Mouse (Mus musculus) embryonic facial prominence, embryonic 13.5 days (tissue): Measurements from ENCODE around the gene Eif5a. TPM values are rescaled to one million over a fixed set of nuclear protein-coding genes. Genes with fewer than 3 reads are reported as not detected.

ENCODE experiments used
- ATAC-seq: fragments of 200-750 bp; cut with Nextera tagmentation; 2 replicates; pipeline ENCODE4 v1.8.0; 2017; ENCODE audit warnings: low read depth; ENCODE audit not compliant: insufficient number of reproducible peaks, insufficient read depth, low FRiP score, low TSS enrichment
- H3K27ac ChIP-seq: fragments of 300-500 bp; sonication (generic); 2 replicates; pipeline ENCODE4 v1.5.1; 2015; ENCODE audit warnings: moderate library complexity, mild to moderate bottlenecking, inconsistent platforms
- H3K27me3 ChIP-seq: fragments of 300-500 bp; sonication (generic); 2 replicates; pipeline ENCODE4 v1.6.1; 2015; ENCODE audit warnings: mild to moderate bottlenecking, inconsistent platforms
- H3K36me3 ChIP-seq: fragments of 300-500 bp; sonication (generic); 2 replicates; pipeline ENCODE4 v1.6.1; 2015; ENCODE audit warnings: mild to moderate bottlenecking, inconsistent platforms
- H3K4me1 ChIP-seq: fragments of 300-500 bp; sonication (generic); 2 replicates; pipeline ENCODE4 v1.6.1; 2015; ENCODE audit warnings: inconsistent platforms
- H3K4me2 ChIP-seq: fragments of 300-500 bp; sonication (generic); 2 replicates; pipeline ENCODE4 v1.6.1; 2015; ENCODE audit warnings: moderate library complexity, mild to moderate bottlenecking, inconsistent platforms
- H3K4me3 ChIP-seq: fragments of 300-500 bp; sonication (generic); 2 replicates; pipeline ENCODE4 v1.5.1; 2015; ENCODE audit warnings: mild to moderate bottlenecking, inconsistent platforms
- H3K9ac ChIP-seq: fragments of 300-500 bp; sonication (generic); 2 replicates; pipeline ENCODE4 v1.6.1; 2015; ENCODE audit warnings: mild to moderate bottlenecking, inconsistent platforms
- H3K9me3 ChIP-seq: fragments of 300-500 bp; sonication (generic); 2 replicates; pipeline ENCODE4 v1.6.1; 2016; ENCODE audit warnings: inconsistent platforms
- WGBS: fragments of 180-500 bp; shearing (Covaris S2); methylation state at CpG from one replicate; pipeline ENCODE4 v1.1.7; 2015; ENCODE audit warnings: mixed read lengths; 5-methylcytosine and 5-hydroxymethylcytosine counted together
- polyA plus RNA-seq: library from polyadenylated mRNA; unstranded; fragments of >200 nt; fragmentation: Nextera tagmentation; extraction: Ambion mirVana; gene quantifications from 2 replicates; pipeline ENCODE4 v1.2.1, GENCODE M21; 2015

Gene Eif5a
- 1,558 and 1,689 TPM in 2 replicates for polyA plus RNA-seq

DNA sequence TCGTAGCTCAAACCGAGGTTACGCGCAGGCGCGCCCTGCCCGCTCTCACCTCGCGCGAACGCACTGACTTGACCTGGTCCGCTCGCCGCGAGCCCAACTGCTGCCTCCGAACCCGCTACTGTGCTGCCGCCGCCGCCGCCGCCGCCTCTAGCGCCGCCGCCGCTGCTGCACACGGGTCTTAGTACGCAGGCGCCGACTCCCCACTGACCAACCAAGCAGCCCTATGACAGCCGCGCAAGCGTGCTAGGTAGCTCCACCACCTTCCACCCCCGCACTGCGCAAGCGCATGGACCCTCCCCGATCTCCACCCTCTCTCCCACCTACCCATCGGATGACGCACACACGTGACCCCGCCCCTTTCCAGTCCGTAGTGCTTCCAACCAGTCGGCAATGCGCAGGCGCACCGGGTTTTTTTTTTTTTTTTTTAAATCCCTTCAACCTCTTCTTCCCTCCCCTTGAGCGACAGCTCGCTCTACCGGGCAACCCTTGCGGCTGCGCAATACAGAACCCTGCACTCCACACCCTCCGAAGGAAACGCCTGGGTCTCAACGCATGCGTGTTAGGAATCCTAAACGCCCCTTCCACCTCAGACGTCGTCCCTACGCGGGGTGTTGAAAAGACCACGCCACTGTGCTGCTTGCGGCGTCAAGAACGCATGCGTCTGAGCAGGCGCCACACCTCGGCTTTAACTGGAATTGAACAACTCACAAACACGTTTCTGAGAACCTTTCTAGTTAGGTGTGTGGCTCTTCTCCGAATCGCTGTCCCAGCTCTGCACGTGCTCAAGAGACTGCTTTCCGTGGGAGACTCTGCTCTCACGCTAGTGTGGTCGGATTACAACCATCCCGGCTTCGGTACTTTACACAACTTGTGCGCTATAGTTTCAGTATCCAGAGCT is at the start of gene Eif5a:
Gene Eif5a (minus strand): TSS at position 845 of the 898 bp plus-strand sequence.
- peak; percentile 96 for ATAC-seq
- Histone ChIP-seq H3K27ac (peak within 1 kb of the TSS; percentile 99), H3K36me3 (peaks cover 27% of the 10 kb centered on the region), H3K9me3 (no peaks in the 10 kb centered on the region), H3K9ac (peak within 1 kb of the TSS; percentile 97), H3K4me2 (peak within 1 kb of the TSS; percentile 68), H3K4me1 (peaks cover 26% of the 10 kb centered on the region), H3K27me3 (no peaks in the 10 kb centered on the region), H3K4me3 (peak within 1 kb of the TSS; percentile 92)
- under 1% methylated on average over 78 of the region's 78 CpGs for WGBS

DNA sequence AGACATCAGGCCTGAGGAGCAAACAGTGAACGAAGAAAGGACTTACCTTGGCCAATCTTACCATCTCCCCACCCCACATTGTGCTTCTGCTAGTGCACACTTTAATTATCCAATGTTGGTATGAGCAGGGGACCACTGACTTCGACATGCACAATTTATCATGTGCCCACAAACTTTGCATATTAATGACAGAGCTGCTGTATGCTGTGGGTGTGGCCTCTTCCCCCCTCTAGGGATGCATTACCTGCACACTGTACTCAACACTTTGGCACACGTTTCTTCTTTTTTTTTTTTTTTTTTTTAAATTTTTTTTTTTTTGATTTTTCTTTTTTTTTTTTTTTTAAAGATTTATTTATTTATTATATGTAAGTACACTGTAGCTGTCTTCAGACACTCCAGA is 49.0 kb upstream of the Eif5a start:
- H3K4me3 ChIP-seq, result no peak overlapping the region
- H3K9me3 ChIP-seq, result no peaks in the 10 kb centered on the region
- H3K36me3 ChIP-seq, result peaks cover 75% of the 10 kb centered on the region
- no peak overlapping the region for H3K4me2 ChIP-seq
- H3K9ac ChIP-seq, result no peak overlapping the region
- peaks cover 12% of the 10 kb centered on the region for H3K4me1 ChIP-seq
- WGBS, result 88% methylated on average over 3 of the region's 3 CpGs
- no peak overlapping the region for H3K27ac ChIP-seq
- ATAC-seq, result no peak
- peaks cover 26% of the 10 kb centered on the region for H3K27me3 ChIP-seq

DNA sequence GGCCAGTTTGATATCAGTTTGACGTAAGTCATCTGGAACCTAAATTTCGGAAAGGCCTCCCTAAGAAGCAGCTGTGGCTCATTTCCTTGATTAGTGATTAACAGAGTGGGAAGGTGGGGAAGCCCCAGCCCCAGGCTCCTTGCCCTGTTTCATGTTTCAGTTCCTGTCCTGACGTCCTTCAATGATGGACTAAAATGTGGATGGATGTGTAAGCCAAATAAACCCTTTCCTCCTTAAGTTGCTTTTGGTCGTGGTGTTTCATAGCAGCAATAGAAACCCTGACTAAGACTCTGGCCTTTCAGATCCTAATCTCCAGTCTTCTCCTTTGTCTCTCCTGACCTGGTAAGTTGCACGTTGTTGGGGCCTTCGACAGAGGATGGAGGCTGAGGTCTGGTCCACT is 48.5 kb upstream of the Eif5a start:
- peaks cover 69% of the 10 kb centered on the region for H3K36me3 ChIP-seq
- no peak overlapping the region for H3K27ac ChIP-seq
- no peak overlapping the region for H3K4me2 ChIP-seq
- H3K4me3 ChIP-seq, result no peak overlapping the region
- 64% methylated on average over 6 of the region's 6 CpGs for WGBS
- H3K27me3 ChIP-seq, result peaks cover 32% of the 10 kb centered on the region
- no peak for ATAC-seq
- H3K9me3 ChIP-seq, result no peaks in the 10 kb centered on the region
- H3K4me1 ChIP-seq, result peaks cover 15% of the 10 kb centered on the region
- H3K9ac ChIP-seq, result no peak overlapping the region

DNA sequence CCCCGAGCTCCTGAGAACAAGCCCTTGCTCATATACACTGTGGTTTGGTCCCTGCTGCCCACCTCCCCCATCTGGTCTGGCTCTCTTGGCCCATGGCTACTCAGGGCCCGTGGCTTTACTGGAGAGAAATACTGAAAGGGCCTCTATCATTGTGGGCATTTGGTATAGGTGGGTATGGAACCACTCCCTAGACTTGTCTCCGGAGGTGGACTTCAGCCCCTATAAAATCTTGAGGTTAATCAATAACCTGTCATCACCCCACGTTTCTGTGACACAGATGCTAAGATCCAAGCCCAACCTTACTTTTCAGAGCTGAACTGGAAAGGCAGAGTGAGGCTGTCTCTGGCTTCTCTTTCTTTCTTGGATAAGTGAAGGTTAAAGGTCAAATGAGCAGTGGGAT is 47.0 kb upstream of the Eif5a start:
- Histone ChIP-seq H3K9ac (no peak overlapping the region), H3K36me3 (peaks cover 55% of the 10 kb centered on the region), H3K4me2 (no peak overlapping the region), H3K4me1 (peaks cover 18% of the 10 kb centered on the region), H3K4me3 (no peak overlapping the region), H3K9me3 (no peaks in the 10 kb centered on the region), H3K27me3 (peaks cover 46% of the 10 kb centered on the region), H3K27ac (no peak overlapping the region)
- no peak for ATAC-seq
- 89% methylated on average over 4 of the region's 4 CpGs for WGBS

DNA sequence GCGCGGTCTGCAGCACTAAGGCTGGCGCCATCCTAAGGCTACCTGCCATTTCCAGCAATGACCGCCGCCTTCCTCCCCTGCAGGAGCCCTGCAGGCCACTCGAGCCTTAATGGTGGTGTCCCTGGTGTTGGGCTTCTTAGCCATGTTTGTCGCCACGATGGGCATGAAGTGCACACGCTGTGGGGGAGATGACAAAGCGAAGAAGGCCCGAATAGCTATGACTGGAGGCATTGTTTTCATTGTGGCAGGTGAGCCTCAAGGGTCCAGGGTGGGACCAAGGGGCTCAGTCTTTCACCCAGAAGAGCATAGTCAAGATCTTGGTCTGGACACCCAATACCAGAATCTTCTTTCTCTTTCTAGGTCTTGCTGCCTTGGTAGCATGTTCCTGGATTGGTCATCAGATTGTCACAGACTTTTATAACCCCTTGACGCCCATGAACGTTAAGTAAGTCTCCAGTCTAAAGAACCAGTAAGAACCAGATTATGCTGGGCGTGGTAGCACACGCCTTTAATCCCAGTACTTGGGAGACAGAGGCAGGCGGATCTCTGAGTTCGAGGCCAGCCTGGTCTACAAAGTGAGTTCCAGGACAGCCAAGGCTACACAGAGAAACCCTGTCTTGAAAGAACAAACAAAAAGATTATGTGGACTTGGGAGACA is 45.2 kb upstream of the Eif5a start:
- Histone ChIP-seq H3K36me3 (peaks cover 39% of the 10 kb centered on the region), H3K4me1 (peaks cover 18% of the 10 kb centered on the region), H3K9ac (peak overlapping the region; percentile 67), H3K4me2 (peak overlapping the region; percentile 59), H3K9me3 (no peaks in the 10 kb centered on the region), H3K27me3 (peaks cover 64% of the 10 kb centered on the region), H3K4me3 (peak overlapping the region; percentile 42), H3K27ac (no peak overlapping the region)
- ATAC-seq, result no peak
- WGBS, result 40% methylated on average over 17 of the region's 17 CpGs

DNA sequence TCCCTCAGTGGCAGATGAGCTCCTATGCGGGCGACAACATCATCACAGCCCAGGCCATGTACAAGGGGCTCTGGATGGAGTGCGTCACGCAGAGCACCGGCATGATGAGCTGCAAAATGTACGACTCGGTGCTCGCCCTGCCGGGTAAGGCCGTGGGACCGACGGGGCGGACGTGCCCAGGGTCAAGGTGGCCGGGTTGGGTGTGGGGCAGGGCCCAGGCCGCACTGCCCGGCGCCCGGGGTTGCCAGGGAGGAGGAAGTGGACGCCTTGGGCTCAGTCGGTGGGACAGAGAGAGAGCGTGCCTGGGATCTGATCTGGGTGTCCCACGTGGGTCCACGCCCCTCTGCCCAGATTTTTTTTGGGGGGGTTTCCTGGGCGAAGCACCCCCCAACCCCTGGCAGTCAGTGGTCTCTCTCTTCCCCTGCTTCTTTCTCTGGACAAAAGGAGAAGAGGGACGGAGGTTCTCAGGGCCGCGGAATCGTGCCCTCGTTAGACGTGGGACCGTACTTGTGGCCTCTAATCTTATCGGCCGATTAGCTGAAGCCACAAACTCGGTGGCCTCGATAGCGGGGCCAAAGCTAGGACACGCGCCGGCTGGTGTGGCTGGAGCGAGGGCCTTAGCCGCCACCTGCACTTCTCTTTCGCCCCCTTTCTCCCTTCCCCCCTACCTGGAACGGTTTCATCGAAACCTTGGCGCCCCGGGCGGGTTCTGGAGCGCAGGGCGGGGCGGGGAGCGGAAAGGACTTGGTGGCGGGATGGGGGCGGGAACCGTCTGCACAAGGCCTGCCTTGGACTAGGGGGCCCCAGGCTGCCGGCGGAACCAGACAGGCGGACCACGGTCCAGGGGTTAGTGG is 44.5 kb upstream of the Eif5a start:
- Histone ChIP-seq H3K4me3 (peak overlapping the region; percentile 42), H3K4me1 (peaks cover 18% of the 10 kb centered on the region), H3K4me2 (peak overlapping the region; percentile 59), H3K27ac (peak overlapping the region; percentile 33; the same call in 1 of the 2 replicates), H3K36me3 (peaks cover 31% of the 10 kb centered on the region), H3K9ac (peak overlapping the region; percentile 67), H3K9me3 (no peaks in the 10 kb centered on the region), H3K27me3 (peaks cover 71% of the 10 kb centered on the region)
- ATAC-seq, result no peak
- 2% methylated on average over 58 of the region's 59 CpGs for WGBS

DNA sequence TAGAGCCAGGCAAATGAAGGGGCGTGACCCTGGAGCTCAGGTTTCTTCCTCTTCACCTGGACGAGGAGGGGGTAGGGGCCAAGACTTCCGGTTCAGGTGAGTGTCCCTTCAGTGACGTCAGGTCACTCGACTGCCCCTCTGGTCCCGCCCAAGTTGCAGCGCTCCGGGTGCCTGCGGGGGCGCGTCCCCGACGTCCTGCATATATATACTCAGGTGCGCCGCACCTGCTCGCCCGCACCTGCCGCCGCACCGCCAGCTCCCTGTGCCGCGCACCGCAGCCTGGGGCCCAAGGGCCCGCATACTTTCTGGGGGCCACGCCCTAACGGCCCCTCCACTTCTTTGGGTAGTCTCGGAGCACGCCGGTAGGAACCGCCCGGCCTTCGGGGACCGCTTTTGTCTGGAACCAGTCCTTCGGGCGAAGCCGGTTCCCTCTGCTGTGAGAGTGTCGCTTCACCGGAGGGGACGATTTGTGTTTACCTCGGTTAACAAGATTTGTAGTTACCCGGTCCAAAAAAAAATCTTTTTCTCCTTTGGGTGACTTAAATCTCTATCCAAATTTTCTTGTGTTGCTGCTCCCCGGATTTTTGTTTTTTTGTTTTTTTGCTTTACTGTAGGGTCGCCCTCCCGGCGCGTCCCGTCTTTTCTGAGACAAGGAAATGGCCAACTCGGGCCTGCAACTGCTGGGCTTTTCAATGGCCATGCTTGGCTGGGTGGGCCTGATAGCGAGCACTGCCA is 43.7 kb upstream of the Eif5a start:
- H3K9me3 ChIP-seq, result no peaks in the 10 kb centered on the region
- H3K9ac ChIP-seq, result peak overlapping the region; percentile 67
- peaks cover 18% of the 10 kb centered on the region for H3K4me1 ChIP-seq
- H3K36me3 ChIP-seq, result peaks cover 27% of the 10 kb centered on the region
- peak overlapping the region; percentile 59 for H3K4me2 ChIP-seq
- peak overlapping the region; percentile 51; the same call in 1 of the 2 replicates for H3K27ac ChIP-seq
- 2% methylated on average over 49 of the region's 49 CpGs for WGBS
- H3K4me3 ChIP-seq, result peak overlapping the region; percentile 42
- H3K27me3 ChIP-seq, result peaks cover 77% of the 10 kb centered on the region
- ATAC-seq, result no peak

DNA sequence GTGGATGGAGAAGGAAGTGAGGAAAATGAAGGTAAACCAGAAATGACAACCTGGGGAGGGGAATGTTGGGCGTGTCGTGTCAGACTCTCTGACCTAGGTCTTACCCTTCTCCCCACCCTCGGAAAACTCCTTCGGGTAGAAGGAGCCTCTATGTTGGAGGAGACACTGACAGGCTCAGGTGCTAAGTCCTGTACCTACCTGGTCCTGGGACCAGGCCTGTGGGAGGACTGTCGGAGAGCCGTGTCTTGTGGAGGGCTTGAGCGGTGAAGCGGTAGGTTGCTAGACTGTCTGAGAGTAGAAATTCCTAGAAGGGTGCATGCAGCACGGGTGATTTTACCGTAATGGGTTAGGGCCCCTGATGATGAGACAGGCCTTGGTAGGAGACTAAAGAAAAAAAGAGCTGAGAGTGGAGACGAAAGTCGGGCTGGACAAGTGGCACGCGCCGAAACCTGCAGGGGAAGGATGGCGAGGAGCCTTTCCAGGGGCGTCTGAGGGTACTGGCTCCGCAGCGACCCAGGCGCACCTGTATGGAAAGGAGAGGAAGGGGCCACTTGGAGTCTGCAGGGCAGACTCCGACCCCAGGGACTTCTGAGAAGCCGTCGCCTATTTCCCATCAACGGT is 43.0 kb upstream of the Eif5a start, which contains the start of gene Cldn7:
Gene Cldn7 (plus strand): TSS at position 130 of the 621 bp plus-strand sequence.
- H3K27me3 ChIP-seq, result peaks cover 77% of the 10 kb centered on the region
- WGBS, result 6% methylated on average over 24 of the region's 24 CpGs
- H3K4me3 ChIP-seq, result peak within 1 kb of the TSS; percentile 42
- ATAC-seq, result 0 out of 2 replicates have a peak, but pooled peaks have one; percentile 16
- no peaks in the 10 kb centered on the region for H3K9me3 ChIP-seq
- H3K4me2 ChIP-seq, result peak within 1 kb of the TSS; percentile 59
- H3K27ac ChIP-seq, result peak within 1 kb of the TSS; percentile 51; the same call in 1 of the 2 replicates
- peaks cover 18% of the 10 kb centered on the region for H3K4me1 ChIP-seq
- peaks cover 20% of the 10 kb centered on the region for H3K36me3 ChIP-seq
- H3K9ac ChIP-seq, result 0 out of 2 replicates have a peak within 1 kb of the TSS, but pooled peaks have one; percentile 67

DNA sequence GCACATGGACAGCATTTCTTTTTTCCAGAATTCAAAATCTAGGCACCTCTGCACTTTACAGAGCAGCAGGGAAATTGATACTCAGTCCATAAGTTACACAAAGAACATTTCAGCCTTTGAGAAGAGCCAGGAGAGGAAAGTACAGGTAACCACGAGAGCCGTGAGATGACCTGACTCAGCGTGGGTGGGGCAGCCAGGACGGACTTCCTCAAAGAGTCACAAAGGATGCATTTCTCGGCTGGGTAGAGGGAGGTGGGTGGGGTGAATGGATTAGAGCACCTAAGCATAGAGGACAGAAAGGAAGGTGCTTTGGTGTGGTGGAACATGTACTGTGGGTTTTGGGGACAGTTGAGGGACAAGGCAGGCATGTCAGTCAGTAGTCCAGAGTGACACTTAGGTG is 40.1 kb upstream of the Eif5a start:
- H3K27me3 ChIP-seq, result peaks cover 62% of the 10 kb centered on the region
- H3K4me1 ChIP-seq, result peaks cover 16% of the 10 kb centered on the region
- H3K36me3 ChIP-seq, result no peaks in the 10 kb centered on the region
- ATAC-seq, result no peak
- no peak overlapping the region for H3K9ac ChIP-seq
- H3K9me3 ChIP-seq, result no peaks in the 10 kb centered on the region
- H3K27ac ChIP-seq, result no peak overlapping the region
- no peak overlapping the region for H3K4me2 ChIP-seq
- no peak overlapping the region for H3K4me3 ChIP-seq
- 41% methylated on average over 5 of the region's 5 CpGs for WGBS

DNA sequence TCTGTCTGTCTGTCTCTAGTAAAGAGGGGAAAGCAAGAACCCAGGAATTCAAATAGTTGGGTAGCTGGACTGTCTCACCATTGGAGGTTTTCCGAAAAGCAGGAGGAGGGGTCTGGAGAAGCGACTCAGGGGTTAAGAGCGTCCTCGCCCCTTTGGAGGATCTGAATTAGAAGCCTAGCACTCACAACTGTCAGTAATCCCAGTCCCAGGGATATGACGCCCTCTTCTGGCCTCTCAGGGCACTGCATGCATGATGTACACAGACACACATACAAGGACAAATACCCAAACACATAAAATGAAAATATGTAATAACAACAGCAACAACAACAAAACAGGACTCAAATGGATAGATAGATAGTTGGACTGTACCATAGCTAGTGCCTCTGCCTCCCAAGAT is 38.9 kb upstream of the Eif5a start:
- no peaks in the 10 kb centered on the region for H3K36me3 ChIP-seq
- H3K27ac ChIP-seq, result no peak overlapping the region
- H3K27me3 ChIP-seq, result peaks cover 49% of the 10 kb centered on the region
- H3K4me2 ChIP-seq, result no peak overlapping the region
- no peaks in the 10 kb centered on the region for H3K9me3 ChIP-seq
- H3K9ac ChIP-seq, result no peak overlapping the region
- WGBS, result 25% methylated on average over 5 of the region's 5 CpGs
- peaks cover 5% of the 10 kb centered on the region; the same call in 1 of the 2 replicates for H3K4me1 ChIP-seq
- H3K4me3 ChIP-seq, result no peak overlapping the region
- ATAC-seq, result no peak
